Mouse (Mus musculus) E14TG2a.4 (cell line): ENCODE measurements around the gene LTO1.

ENCODE experiments used
- CTCF ChIP-seq: conservative IDR thresholded peaks from 2 replicates; pipeline ENCODE4 v1.5.1; 2014; ENCODE audit warnings: low read length
- NANOG ChIP-seq: IDR thresholded peaks from 2 replicates; pipeline ENCODE4 v1.6.1; 2014; ENCODE audit warnings: borderline replicate concordance, low read length, mixed read lengths
- POU5F1 ChIP-seq: IDR thresholded peaks from 2 replicates; pipeline ENCODE4 v1.6.1; 2014; ENCODE audit warnings: low read length, borderline replicate concordance

DNA sequence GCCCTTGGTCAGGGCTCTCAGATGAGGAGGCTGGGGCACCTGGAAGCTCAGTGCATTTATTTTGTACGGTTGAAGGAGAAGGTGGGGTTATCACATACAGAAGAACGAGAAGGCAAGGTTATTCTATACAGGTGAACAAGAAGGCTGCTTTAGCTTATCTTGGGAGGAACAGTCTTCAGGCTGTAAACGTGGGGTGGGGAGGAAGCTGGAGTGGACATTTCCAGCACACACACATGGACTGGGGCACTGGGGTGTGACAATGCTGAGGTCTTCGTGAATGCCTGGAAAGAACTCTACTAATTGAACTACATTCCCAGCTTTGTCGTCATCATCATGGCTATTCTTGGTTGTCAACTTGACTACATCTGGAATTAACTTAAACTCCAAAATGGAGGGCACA is 51.0 kb downstream of the LTO1 start:
- no peak for TF ChIP-seq CTCF
- TF ChIP-seq NANOG, result no peak
- no peak for TF ChIP-seq POU5F1
